Mouse (Mus musculus): ENCODE results near the gene D1Pas1.

The D1Pas1 gene

DNA sequence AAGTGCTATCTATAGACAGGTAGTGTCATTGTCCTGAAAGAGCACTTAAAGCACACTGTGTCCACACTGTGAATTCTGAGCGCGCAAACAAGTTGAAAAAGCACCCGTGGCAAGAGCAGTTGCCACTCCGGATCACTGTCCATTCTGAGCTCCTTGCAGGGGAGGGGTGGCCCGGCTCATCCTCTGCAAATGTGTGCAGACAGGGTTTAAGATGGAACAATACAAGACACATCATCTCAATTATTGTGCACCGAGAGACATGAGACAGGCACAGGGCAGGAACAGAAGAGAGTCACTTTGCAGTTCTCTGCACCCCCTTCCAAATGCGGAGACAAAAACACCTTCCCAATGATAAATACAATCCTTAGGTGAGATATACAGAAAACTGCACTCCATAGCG is 19.3 kb downstream of the D1Pas1 start:
- DNase-seq (ENCODE audit: low read depth, low spot score), result no peak

DNA sequence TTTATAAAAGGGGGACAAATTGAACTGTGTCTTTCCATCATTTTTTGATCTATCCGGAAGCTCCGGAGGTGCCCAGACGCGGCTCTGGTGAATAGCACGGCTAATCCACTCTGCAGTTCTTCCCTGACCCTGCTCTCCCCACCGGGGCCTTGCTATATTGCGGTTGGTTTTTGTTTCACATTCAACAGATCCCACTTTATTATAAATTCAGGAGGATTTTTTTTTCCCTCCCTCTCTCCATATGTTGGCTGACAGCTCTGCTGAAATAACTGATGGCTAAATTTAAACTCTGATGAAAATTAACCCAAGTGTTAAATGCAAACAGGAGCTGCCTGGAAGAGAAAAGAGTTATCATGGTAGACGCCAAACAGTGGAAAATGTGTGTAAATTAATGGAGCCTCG is 21.1 kb downstream of the D1Pas1 start:
- DNase-seq (ENCODE audit: low read depth, low spot score), result no peak

DNA sequence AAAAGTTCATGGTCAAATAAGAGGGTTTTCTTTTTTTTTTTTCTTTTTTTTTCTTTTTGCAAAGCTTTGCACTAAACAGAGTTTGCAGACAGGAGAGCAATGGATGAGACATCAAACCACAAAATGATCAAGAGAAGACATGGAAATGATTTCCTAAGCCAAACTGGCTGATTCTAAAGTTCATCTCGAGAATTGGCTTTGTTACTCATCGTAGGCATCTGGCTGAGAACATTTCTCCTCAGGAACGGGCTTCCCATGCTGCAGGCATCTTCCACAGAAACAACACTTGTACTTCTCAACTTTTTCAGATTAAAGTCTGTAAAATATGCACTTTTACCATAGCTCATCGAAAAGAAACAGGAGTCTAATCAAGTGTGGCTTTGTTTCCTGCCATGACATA is 21.6 kb downstream of the D1Pas1 start:
- DNase-seq (ENCODE audit: low read depth, low spot score), result no peak

DNA sequence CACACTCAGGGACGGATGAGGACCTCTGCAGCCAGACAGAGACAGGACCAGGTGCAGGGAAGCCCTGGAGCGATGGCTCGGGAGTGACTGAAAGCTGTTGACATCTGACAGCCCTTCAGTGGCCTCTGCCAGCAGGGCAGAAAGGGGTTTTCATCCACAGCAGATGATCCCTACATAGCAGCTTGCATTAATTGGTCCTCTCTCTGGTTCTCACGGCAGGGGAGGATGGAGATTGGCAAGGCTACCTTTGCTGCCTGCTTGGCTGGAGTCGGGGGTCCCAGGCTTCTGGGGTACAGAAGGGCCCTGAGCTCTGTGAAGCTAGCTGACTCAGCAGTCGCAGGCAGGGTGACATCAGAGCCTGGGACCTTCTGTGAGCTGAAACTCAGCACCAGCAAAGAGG is 24.3 kb downstream of the D1Pas1 start:
- DNase-seq (ENCODE audit: low read depth, low spot score), result no peak

DNA sequence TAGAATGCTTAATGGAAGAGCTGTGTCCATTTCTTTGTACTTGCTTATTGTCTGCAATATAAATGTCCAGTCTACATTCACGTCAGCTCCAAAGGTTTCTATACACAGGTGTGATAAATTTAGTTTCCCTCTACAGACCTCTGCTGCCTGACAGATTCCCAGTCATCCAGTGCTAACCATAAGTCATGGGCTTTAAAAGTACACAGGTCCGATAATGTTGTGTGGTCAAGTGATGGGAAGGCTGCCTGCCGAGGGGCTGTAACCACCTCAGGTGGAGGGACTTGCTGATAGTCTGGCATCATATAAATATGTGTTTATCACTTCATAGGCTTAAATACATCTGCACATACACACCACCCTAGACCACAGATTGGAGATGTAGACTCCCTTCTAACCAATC is 24.9 kb downstream of the D1Pas1 start:
- no peak for DNase-seq (ENCODE audit: low read depth, low spot score)

DNA sequence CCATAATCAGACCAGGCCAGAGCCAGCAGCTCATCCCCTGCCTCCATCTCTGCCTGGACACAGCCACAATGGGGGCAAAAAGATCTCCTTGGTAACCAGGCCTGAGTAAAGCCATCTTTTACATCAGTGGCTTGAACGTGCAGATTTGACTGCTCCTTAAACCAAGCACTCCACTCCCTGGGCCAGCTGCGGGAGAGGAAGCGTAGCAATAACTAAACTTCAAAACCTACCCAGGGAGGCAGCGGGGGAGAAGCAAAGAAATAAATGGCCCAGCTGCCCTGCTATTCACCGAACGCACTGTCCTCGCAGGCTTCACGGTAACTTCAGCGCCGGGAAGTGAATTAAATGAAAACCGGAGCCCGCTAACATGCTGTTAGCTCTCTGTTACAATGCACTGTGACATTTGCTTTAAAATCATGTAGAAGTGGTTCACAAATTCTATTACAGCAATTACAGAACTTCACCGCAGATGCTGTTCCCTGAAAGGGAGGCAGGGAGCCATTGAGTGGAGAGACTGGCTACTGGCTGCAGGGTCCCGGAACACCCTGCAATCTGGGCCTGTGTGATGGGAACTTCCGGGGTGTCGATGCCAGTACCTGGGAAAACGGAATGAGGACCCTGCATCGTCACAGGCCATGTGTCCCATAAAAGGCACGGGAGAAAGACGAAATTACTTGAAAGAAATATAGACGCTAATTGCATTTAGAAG is 30.5 kb downstream of the D1Pas1 start:
- no peak for DNase-seq (ENCODE audit: low read depth, low spot score)

DNA sequence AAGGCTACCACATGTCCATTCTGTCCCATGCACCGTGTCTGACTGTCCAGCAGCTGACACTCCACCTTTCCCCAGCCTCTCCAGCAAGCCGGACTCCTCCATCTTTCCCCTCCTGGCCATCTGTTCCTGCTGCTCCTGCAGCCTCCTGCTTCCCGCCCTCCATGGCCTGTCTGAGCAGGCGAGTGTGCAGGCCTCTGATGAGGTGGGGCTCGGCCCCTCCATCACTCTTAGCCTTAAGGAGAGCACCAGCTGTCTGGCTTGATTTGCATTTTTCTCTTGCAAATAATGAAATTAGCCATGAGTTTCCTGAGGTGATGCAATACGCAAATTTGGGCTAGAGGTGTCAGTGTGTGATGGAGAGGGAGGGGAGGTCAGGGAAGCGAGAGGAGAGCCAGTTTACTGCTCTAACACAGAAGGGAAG is 36.2 kb downstream of the D1Pas1 start:
- no peak for DNase-seq (ENCODE audit: low read depth, low spot score)

DNA sequence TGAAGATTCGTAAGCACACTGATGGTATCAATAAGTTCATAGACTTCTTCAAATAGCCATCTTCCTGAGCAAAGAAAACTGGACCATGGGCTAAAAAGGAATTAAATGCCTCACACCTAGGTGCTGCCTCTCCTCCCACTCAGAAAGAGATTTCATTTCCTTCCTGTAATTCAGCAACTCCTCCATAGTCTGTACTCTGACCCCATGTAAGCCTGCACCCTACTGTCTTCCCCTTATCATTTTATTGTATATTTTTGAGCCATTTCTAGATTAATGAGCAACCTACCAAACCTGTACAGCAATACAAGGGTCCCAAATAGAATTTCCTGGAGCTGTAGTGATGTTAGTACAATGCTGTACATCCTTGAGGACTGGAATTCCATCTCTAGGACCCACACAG is 37.1 kb downstream of the D1Pas1 start:
- no peak for DNase-seq (ENCODE audit: low read depth, low spot score)

DNA sequence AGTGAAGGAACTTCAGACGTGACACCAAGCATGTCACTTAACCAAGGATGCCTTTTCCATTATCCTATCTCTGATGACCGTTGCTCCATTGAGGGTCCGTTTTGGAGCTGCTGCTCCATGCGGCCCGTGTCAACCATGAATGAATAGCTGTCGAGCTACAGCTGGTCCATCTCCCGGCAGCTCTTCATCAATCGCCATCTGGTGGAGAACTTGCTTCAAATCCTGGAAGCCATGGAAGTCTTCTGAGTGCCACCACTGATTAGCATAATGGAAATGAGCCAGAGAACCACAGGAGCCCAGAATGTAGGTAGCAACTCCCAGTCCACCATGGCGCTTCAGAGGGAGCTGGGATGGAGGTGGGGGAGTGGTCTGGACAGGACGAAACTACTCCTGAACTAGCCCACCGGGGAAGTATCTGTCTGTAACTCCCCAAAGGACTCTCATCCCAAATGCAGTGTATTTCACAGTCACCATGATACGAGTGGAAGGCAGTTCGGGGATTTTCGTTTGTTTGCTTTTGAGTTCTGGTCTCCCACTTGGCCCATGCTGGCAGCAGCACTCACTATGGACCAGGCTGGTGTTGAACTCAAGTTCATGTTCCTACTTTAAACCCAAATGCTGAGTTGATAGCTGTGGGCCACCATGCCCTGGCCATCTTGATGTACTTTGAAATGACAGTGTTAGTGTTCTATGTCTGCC is 39.2 kb downstream of the D1Pas1 start:
- no peak for DNase-seq (ENCODE audit: low read depth, low spot score)

DNA sequence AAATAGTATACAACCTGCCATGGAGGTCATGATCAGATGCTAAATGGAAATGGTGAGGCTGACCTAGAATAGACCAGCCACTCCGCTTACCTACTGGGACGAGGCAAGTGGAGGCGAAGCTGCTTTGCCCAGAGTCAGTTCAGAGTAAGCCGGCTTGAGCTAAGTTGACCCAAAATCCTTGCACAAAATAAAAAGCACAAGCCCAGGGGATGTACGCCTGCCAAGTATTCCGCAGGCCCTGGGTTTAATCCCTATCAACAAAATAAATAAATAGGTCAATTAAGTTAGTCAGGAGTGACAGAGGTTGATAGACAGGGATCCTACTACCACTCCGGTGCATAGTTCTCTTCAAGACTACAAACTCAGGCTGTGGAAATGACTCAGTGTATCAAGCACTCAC is 41.0 kb downstream of the D1Pas1 start:
- DNase-seq (ENCODE audit: low read depth, low spot score), result no peak

DNA sequence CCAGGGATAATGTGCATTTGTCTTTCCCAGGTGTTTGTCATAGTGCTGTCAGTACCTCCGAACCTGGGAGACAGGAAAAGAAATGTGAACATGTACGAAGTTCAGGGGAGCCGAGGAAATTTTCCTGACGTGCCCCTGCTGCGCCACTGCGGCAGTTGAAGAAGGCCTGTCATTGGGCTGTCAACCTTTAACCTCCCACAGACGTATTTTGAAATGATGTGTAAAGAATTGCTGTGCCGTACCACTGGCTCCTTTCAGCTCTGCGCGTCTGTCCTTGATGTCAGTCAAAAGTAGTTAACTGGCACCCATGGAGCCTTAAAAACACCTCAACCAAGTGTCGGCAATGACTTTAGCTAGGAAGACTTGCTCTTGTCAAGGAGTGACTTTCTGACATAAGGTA is 42.9 kb downstream of the D1Pas1 start:
- no peak for DNase-seq (ENCODE audit: low read depth, low spot score)

DNA sequence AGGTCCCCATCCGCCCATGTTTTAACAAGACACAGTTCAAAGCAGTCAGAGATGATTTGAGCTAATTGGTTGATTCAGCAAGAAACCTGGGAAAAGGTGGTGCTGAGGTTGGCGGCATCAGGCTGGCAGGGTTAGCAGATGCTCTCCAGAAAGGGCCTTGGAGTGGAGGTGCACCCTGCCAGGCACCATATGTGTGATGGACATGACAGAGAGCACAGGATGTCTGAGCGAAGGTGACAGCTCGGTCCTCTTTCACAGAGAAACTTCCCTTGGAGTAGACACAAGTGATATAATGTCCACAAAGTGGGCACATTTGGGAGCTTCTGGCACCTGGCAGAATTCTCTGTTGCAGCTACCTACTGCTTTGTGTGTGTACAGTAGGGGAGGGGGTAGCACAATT is 44.4 kb downstream of the D1Pas1 start:
- DNase-seq (ENCODE audit: low read depth, low spot score), result no peak

DNA sequence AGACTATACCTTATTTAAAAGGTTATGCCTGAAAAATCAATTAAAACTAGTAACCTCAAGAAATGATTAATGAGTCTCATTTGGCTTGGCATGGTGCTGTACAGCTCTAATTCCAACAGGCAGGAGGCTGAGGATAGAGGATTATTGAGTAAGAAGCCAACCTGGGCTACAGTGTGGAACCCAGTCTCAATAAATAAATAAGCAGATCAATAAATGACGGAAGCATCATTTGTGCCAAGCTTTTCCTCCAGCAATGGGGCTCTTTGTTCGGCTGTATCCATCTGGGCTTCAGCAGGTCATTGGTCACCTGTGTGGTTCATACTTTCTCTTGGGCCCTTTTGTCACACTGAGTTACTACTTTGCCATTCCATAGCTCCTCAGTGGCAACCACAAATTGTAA is 46.9 kb downstream of the D1Pas1 start:
- DNase-seq (ENCODE audit: low read depth, low spot score), result no peak

DNA sequence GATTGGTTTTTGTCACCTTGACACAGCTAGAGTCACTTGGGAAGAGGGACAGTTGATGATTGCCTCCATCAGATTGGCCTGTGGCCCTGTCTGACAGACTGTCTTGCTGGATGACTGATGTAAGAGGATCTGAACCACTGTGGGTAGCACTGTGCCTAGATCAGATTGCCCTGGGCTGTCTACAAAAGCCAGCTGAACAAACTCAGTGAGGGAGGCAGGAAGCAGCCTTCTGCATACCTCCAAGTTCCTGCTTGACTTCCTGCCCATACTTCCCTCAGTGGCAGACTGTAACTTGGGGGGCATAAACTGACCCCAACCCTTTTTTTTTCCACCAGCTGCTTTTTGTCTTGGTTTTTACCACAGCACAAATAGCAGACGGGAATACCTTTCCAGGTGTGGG is 48.5 kb downstream of the D1Pas1 start:
- DNase-seq (ENCODE audit: low read depth, low spot score), result no peak

DNA sequence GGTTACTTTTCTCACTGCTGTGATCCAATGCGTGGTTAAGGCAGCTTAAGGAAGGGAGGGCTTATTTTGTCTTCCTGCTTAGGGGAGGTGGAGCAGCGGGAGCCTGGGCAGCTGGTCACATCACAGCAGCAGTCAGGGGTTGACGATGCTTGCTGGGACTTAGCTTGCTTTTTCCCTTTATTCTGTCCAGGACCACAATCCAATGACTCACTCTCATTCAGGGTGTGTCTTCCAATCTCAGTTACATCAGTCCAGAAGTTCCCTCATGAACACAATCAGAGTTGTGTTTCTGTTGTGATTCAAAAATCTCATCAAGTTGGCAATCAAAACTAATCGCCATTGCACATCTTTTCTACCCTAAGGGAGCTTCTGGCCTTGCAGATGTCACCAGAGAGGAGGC is 48.9 kb downstream of the D1Pas1 start:
- no peak for DNase-seq (ENCODE audit: low read depth, low spot score)

DNA sequence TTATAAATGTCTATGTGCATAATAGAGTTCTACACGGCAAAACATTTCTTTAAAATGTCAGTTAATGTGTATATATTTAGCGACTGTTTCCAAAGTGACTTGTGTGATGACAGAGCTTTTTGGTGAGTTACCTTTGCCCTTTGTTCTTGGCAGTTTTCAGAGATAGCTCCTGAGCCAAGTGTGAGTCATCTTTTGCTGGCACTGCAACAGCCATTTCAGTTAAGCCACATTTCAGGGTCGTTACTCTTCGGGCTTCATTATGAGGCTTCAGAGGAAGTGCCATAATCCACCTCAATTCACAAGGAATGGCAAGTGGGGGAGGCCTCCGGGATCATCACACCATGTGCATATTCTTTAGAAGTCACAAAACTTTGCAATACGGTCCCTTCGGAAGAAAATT is 52.8 kb downstream of the D1Pas1 start:
- DNase-seq (ENCODE audit: low read depth, low spot score), result no peak

Data from CD4-positive, CD25-positive, alpha-beta regulatory T cell, adult 2 months (primary cell).